Mouse (Mus musculus) liver, embryonic 15.5 days (tissue): Measurements from ENCODE around the gene Egflam. TPM values are rescaled to one million over a fixed set of nuclear protein-coding genes. Genes with fewer than 3 reads are reported as not detected.

Experiments
- ATAC-seq: fragments of 200-750 bp; cut with Nextera tagmentation; 2 replicates; pipeline ENCODE4 v1.8.0; 2017; ENCODE audit warnings: moderate number of reproducible peaks, mild to moderate bottlenecking, moderate library complexity; ENCODE audit not compliant: insufficient read depth
- H3K27ac ChIP-seq: fragments of 300-500 bp; sonication (generic); replicated peaks from 2 replicates; pipeline ENCODE4 v1.5.1; 2015; ENCODE audit warnings: mild to moderate bottlenecking, inconsistent platforms
- H3K27me3 ChIP-seq: fragments of 300-500 bp; sonication (generic); 2 replicates; pipeline ENCODE4 v1.6.1; 2015; ENCODE audit warnings: mild to moderate bottlenecking, inconsistent platforms
- H3K36me3 ChIP-seq: fragments of 300-500 bp; sonication (generic); replicated peaks from 2 replicates; pipeline ENCODE4 v1.6.1; 2015; ENCODE audit warnings: moderate library complexity, mild to moderate bottlenecking, inconsistent platforms
- H3K4me1 ChIP-seq: fragments of 300-500 bp; sonication (generic); replicated peaks from 2 replicates; pipeline ENCODE4 v1.6.1; 2015; ENCODE audit warnings: inconsistent platforms
- H3K4me2 ChIP-seq: fragments of 300-500 bp; sonication (generic); 2 replicates; pipeline ENCODE4 v1.6.1; 2015; ENCODE audit warnings: moderate library complexity, mild to moderate bottlenecking, inconsistent platforms
- H3K4me3 ChIP-seq: fragments of 300-500 bp; sonication (generic); replicated peaks from 2 replicates; pipeline ENCODE4 v1.5.1; 2015; ENCODE audit warnings: mild to moderate bottlenecking, inconsistent platforms
- H3K9ac ChIP-seq: fragments of 300-500 bp; sonication (generic); 2 replicates; pipeline ENCODE4 v1.6.1; 2015; ENCODE audit warnings: moderate library complexity, mild to moderate bottlenecking, inconsistent platforms
- H3K9me3 ChIP-seq: fragments of 300-500 bp; sonication (generic); replicated peaks from 2 replicates; pipeline ENCODE4 v1.6.1; 2016; ENCODE audit warnings: inconsistent platforms
- WGBS: fragments of 180-500 bp; shearing (Covaris S2); methylation state at CpG from one replicate; pipeline ENCODE4 v1.1.7; 2015; ENCODE audit warnings: mixed read lengths; ENCODE audit not compliant: insufficient replicate concordance; 5-methylcytosine and 5-hydroxymethylcytosine counted together
- polyA plus RNA-seq: library from polyadenylated mRNA; unstranded; fragments of >200 nt; fragmentation: Nextera tagmentation; extraction: Ambion mirVana; gene quantifications from 2 replicates; pipeline ENCODE4 v1.2.1, GENCODE M21; 2015

The Egflam gene
- polyA plus RNA-seq, 1 experiment from 2014 or later, result 0.67 TPM

DNA sequence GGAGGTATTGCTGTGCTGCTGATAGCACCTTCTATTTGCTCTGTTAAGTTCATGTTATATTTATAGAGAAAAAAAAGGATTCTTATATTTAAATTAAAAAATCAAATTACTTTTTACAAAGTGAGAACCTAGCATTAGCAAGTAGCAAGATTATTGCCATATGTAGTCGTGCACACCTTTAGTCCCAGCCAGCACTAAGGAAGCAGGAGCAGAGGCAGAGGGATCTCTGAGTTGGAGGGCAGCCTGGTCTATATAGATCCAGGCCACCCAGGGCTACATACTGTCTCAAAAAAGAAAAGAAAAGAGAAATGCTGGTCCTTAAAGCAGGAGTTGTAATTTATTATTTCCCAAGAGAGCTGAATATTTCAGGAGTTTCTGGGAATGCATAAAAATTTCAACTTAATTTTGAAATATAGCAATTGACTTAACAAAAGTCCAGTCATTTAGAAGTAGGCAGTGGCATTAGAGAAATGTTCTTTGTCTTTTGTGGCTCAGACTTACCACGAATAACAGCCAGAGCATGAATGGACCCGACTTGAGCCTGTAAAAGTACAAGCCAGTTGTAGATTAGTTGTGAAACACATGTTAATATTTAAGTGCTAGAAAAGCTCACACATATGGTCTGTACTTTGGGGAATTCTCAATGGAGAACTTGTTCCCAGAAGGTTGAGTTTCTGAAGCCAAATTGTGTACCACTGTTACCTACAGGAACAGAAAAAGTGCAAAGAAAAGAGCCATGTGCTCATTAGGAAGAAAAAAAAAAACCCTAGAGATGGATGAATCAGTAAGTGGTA lies 200.3 kb downstream of the Egflam start:
- Histone ChIP-seq H3K4me1 (no peaks in the 10 kb centered on the region), H3K36me3 (no peaks in the 10 kb centered on the region), H3K27me3 (no peaks in the 10 kb centered on the region; the same call in 1 of the 2 replicates), H3K9ac (no peak overlapping the region), H3K4me3 (no peak overlapping the region), H3K4me2 (no peak overlapping the region), H3K9me3 (no peaks in the 10 kb centered on the region), H3K27ac (no peak overlapping the region)
- 43% methylated on average over 3 of the region's 3 CpGs for WGBS
- no peak for ATAC-seq

DNA sequence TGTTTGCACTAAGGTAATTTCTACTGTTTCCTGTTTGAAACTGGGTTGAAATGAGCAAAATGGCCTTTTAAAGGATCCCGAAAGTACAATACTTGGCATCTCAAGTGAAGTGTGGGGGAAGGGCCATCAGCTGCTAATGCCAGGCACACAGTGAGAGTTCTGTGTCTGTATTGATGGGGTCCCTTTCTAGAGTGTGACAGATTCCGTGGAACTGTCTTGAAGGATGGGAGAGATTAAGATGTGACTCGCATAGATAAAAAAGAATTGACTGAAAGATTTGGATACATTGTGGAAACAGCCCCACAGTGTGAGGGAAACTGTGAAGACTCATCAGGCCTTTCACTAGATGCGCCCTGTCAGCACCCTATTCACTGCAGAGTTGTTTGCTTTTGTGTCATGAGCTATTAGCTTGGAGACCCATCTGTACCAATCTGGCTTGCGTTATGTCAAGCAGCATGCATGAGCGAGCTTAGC lies 203.4 kb downstream of the Egflam start:
- no peaks in the 10 kb centered on the region for H3K9me3 ChIP-seq
- no peak overlapping the region for H3K27ac ChIP-seq
- 62% methylated on average over 6 of the region's 6 CpGs for WGBS
- no peak overlapping the region for H3K9ac ChIP-seq
- H3K4me1 ChIP-seq, result no peaks in the 10 kb centered on the region
- no peak for ATAC-seq
- no peak overlapping the region for H3K4me3 ChIP-seq
- H3K27me3 ChIP-seq, result no peaks in the 10 kb centered on the region; the same call in 1 of the 2 replicates
- H3K36me3 ChIP-seq, result 0 out of 2 replicates have a peak, but pooled peaks cover 6% of the 10 kb centered on the region
- no peak overlapping the region for H3K4me2 ChIP-seq

- H3K36me3 ChIP-seq, result 0 out of 2 replicates have a peak, but pooled peaks cover 9% of the 10 kb centered on the region
- no peak overlapping the region for H3K4me2 ChIP-seq
- H3K4me1 ChIP-seq, result no peaks in the 10 kb centered on the region
- H3K4me3 ChIP-seq, result no peak overlapping the region
- 58% methylated on average over 13 of the region's 13 CpGs for WGBS
- H3K9me3 ChIP-seq, result no peaks in the 10 kb centered on the region
- no peak overlapping the region for H3K27ac ChIP-seq
- no peak for ATAC-seq
- H3K27me3 ChIP-seq, result no peaks in the 10 kb centered on the region; the same call in 1 of the 2 replicates
- H3K9ac ChIP-seq, result no peak overlapping the region
Measured at GRCm38 (mm10) chr15:7194147-7194720, 204.0 kb downstream of the Egflam start.

DNA sequence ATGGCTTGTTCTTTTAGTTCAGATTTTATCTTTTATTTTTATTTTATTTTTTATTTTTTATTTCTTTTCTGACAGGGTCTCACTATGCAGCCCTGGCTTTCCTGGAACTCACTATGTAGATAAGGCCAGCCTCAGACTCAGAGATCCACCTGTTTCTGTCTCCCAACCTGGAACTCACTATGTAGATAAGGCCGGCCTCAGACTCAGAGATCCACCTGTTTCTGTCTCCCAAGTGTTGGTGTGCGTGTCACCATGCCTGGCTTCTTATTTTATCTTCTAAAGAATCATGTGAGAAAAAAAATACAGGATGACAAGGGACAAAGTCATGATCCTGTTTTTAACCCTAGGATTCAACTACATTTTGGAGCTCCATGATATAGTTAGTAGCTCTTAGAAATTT lies 205.6 kb downstream of the Egflam start:
- H3K4me2 ChIP-seq, result no peak overlapping the region
- H3K9me3 ChIP-seq, result no peaks in the 10 kb centered on the region
- no peak overlapping the region for H3K4me3 ChIP-seq
- no peak overlapping the region for H3K9ac ChIP-seq
- H3K4me1 ChIP-seq, result no peaks in the 10 kb centered on the region
- H3K27ac ChIP-seq, result no peak overlapping the region
- no peak for ATAC-seq
- 0 out of 2 replicates have a peak, but pooled peaks cover 9% of the 10 kb centered on the region for H3K36me3 ChIP-seq
- WGBS, result 67% methylated on average over 2 of the region's 2 CpGs
- no peaks in the 10 kb centered on the region; the same call in 1 of the 2 replicates for H3K27me3 ChIP-seq

- Histone ChIP-seq H3K36me3 (0 out of 2 replicates have a peak, but pooled peaks cover 9% of the 10 kb centered on the region), H3K27ac (no peak overlapping the region), H3K4me2 (no peak overlapping the region), H3K9ac (no peak overlapping the region), H3K27me3 (no peaks in the 10 kb centered on the region), H3K4me3 (no peak overlapping the region), H3K4me1 (no peaks in the 10 kb centered on the region), H3K9me3 (no peaks in the 10 kb centered on the region)
- WGBS, result 69% methylated on average over 4 of the region's 4 CpGs
- no peak for ATAC-seq
Measured at GRCm38 (mm10) chr15:7191074-7191473, 207.1 kb downstream of the Egflam start.

GRCm38 (mm10) chr15:7189678-7190454 lies 208.3 kb downstream of the Egflam start:
- Histone ChIP-seq H3K4me1 (no peaks in the 10 kb centered on the region), H3K27ac (no peak overlapping the region), H3K4me3 (no peak overlapping the region), H3K36me3 (peaks cover 15% of the 10 kb centered on the region), H3K9ac (no peak overlapping the region), H3K4me2 (no peak overlapping the region), H3K9me3 (no peaks in the 10 kb centered on the region), H3K27me3 (no peaks in the 10 kb centered on the region)
- ATAC-seq, result no peak
- WGBS, result 70% methylated on average over 22 of the region's 22 CpGs

DNA sequence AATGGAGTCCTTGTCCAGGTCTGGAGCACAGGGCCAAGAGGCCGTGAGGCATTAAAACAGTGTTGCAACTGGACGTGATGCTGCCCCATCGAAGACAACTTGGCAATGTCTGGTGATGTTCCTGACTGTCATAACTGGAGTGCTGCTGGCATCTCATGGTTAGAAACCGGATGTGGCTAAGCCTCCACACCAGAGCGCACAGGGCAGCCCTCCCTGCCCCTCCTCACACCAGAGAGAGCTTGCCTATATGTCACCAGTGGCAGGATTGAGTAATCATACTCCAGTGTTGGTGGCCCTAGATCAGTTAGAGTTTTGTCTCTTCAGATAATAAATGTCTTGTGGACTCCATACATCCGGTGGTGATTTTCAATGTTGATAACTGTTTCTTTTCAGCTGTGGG lies 210.5 kb downstream of the Egflam start:
- Histone ChIP-seq H3K27me3 (no peaks in the 10 kb centered on the region), H3K9me3 (no peaks in the 10 kb centered on the region), H3K4me2 (no peak overlapping the region), H3K4me1 (no peaks in the 10 kb centered on the region), H3K36me3 (peaks cover 33% of the 10 kb centered on the region), H3K27ac (no peak overlapping the region), H3K4me3 (no peak overlapping the region), H3K9ac (no peak overlapping the region)
- 60% methylated on average over 6 of the region's 6 CpGs for WGBS
- ATAC-seq, result no peak

GRCm38 (mm10) chr15:7180576-7180975 lies 217.6 kb downstream of the Egflam start:
- 61% methylated on average over 6 of the region's 6 CpGs for WGBS
- no peak for ATAC-seq
- Histone ChIP-seq H3K4me1 (no peaks in the 10 kb centered on the region), H3K36me3 (peaks cover 33% of the 10 kb centered on the region), H3K9me3 (no peaks in the 10 kb centered on the region), H3K27ac (no peak overlapping the region), H3K27me3 (no peaks in the 10 kb centered on the region), H3K4me3 (no peak overlapping the region), H3K4me2 (no peak overlapping the region), H3K9ac (no peak overlapping the region)

GRCm38 (mm10) chr15:7173776-7174175 lies 224.4 kb downstream of the Egflam start:
- WGBS, result 70% methylated on average over 8 of the region's 8 CpGs
- Histone ChIP-seq H3K4me1 (no peaks in the 10 kb centered on the region; the same call in 1 of the 2 replicates), H3K27me3 (no peaks in the 10 kb centered on the region), H3K9me3 (no peaks in the 10 kb centered on the region), H3K36me3 (peaks cover 8% of the 10 kb centered on the region; the same call in 1 of the 2 replicates), H3K4me3 (no peak overlapping the region), H3K9ac (no peak overlapping the region), H3K27ac (no peak overlapping the region), H3K4me2 (no peak overlapping the region)
- ATAC-seq, result no peak

GRCm38 (mm10) chr15:7173346-7173745 lies 224.8 kb downstream of the Egflam start:
- no peak overlapping the region for H3K4me2 ChIP-seq
- 0 out of 2 replicates have a peak, but pooled peaks cover 8% of the 10 kb centered on the region for H3K36me3 ChIP-seq
- no peak overlapping the region for H3K4me3 ChIP-seq
- H3K4me1 ChIP-seq, result no peaks in the 10 kb centered on the region; the same call in 1 of the 2 replicates
- no peak for ATAC-seq
- H3K27ac ChIP-seq, result no peak overlapping the region
- H3K9ac ChIP-seq, result no peak overlapping the region
- no peaks in the 10 kb centered on the region for H3K27me3 ChIP-seq
- 67% methylated on average over 7 of the region's 7 CpGs for WGBS
- H3K9me3 ChIP-seq, result no peaks in the 10 kb centered on the region

- Histone ChIP-seq H3K27ac (no peak overlapping the region), H3K9ac (no peak overlapping the region), H3K27me3 (no peaks in the 10 kb centered on the region), H3K4me2 (no peak overlapping the region), H3K4me1 (no peaks in the 10 kb centered on the region; the same call in 1 of the 2 replicates), H3K36me3 (0 out of 2 replicates have a peak, but pooled peaks cover 6% of the 10 kb centered on the region), H3K4me3 (no peak overlapping the region), H3K9me3 (no peaks in the 10 kb centered on the region)
- no peak for ATAC-seq
- 25% methylated on average over 2 of the region's 2 CpGs for WGBS
Measured at GRCm38 (mm10) chr15:7172875-7173274, 225.3 kb downstream of the Egflam start.
